Mouse (Mus musculus): ENCODE data around the gene Npr2. TPM values are rescaled to one million over a fixed set of nuclear protein-coding genes. Genes with fewer than 3 reads are reported as not detected.
"Not testable (repeated sequence)": the region's sequence is repeated elsewhere in the genome, so short reads cannot be mapped to it uniquely, and the experiment has no call there.

The Npr2 gene
- polyA plus RNA-seq, 1 experiment, result 4.0 TPM

DNA sequence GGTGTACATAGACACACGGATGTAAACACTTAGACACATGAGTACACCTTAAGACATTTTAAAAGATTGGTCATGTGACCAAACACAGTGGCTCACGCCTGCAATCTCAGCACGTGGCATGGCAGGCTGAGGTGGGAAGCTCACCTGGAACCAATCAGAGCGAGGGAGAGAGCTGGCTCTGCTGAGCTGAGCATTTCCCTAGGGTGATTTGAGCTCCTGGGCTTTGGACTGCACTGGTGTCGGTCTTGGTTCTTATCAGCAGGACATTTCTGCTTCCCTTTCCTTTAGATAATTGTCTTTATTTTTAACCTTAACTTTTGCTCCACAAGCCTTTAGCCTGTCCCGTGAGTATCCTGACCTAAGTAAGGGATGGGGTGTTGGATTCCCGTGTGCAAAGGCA is 44.1 kb upstream of the Npr2 start:
- Histone ChIP-seq H3K27ac (ENCODE audit: control insufficient read depth, insufficient read depth, low read depth, low read length) (no peak overlapping the region), H3K36me3 (ENCODE audit: control insufficient read depth, insufficient read depth, low read length) (no peaks in the 10 kb centered on the region; the same call in 1 of the 2 replicates), H3K27me3 (ENCODE audit: control insufficient read depth, insufficient read depth, low read length) (no peaks in the 10 kb centered on the region), H3K4me1 (ENCODE audit: control insufficient read depth, insufficient read depth, low read length) (no peaks in the 10 kb centered on the region; the same call in 1 of the 2 replicates), H3K4me3 (ENCODE audit: control insufficient read depth, low read depth, low read length) (no peak overlapping the region)
- TF ChIP-seq POLR2A (IDR thresholded peaks at IDR 0.05; ENCODE audit: control insufficient read depth, low read depth, low read length) (no peak), CTCF (IDR thresholded peaks at IDR 0.05; ENCODE audit: control insufficient read depth, insufficient read depth, insufficient replicate concordance, low read depth, low read length) (no peak)

DNA sequence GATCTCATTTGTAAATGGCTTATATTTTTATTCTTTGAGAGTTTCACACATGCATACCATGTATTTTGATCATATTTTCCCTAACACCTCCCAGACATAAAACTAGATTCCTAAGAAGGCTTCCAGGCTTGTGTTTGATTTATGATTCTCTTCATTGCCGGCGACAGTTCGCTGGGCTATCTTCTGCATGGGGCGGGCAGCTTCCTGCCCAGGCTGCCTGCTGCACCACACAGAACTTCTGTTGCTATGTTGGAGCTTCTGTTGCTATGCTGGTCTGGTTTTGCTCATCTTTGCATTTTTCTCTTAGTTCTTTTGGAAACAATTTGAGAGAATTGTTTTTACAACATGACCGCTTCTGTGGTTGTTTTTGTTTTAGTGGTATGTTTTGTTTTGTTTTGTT is 40.2 kb upstream of the Npr2 start:
- no peaks in the 10 kb centered on the region for H3K27me3 ChIP-seq (ENCODE audit: control insufficient read depth, insufficient read depth, low read length)

DNA sequence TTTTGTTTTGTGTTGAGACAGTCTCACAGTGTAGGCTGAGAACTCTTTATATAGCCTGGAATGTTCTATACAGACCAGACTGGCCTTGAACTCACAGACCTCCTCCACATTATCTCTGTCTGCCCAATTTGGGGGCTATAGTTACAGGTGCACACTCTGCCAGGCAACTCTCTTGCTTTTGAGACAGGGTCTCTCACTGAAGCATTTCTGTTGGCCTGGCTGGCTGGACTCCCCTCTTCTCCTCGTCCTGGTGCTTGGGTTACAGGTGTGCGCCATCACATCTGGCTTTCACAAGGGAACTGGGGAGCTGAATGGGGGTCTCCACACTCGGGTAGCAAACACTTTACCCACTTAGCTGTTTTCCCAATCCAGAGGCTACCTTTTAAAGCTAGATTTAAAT is 39.8 kb upstream of the Npr2 start:
- Histone ChIP-seq H3K4me1 (ENCODE audit: control insufficient read depth, insufficient read depth, low read length) (no peaks in the 10 kb centered on the region), H3K4me3 (ENCODE audit: control insufficient read depth, low read depth, low read length) (no peak overlapping the region), H3K36me3 (ENCODE audit: control insufficient read depth, insufficient read depth, low read length) (no peaks in the 10 kb centered on the region; the same call in 1 of the 2 replicates), H3K27ac (ENCODE audit: control insufficient read depth, insufficient read depth, low read depth, low read length) (no peak overlapping the region), H3K27me3 (ENCODE audit: control insufficient read depth, insufficient read depth, low read length) (no peaks in the 10 kb centered on the region)
- TF ChIP-seq CTCF (IDR thresholded peaks at IDR 0.05; ENCODE audit: control insufficient read depth, insufficient read depth, insufficient replicate concordance, low read depth, low read length) (no peak), POLR2A (IDR thresholded peaks at IDR 0.05; ENCODE audit: control insufficient read depth, low read depth, low read length) (no peak)

More for the DNA sequence above, 40.2 kb upstream of the Npr2 start:
- no peak for TF ChIP-seq CTCF (IDR thresholded peaks at IDR 0.05; ENCODE audit: control insufficient read depth, insufficient read depth, insufficient replicate concordance, low read depth, low read length)
- TF ChIP-seq POLR2A (IDR thresholded peaks at IDR 0.05; ENCODE audit: control insufficient read depth, low read depth, low read length), result no peak
- no peaks in the 10 kb centered on the region; the same call in 1 of the 2 replicates for H3K4me1 ChIP-seq (ENCODE audit: control insufficient read depth, insufficient read depth, low read length)
- no peak overlapping the region for H3K4me3 ChIP-seq (ENCODE audit: control insufficient read depth, low read depth, low read length)
- no peak overlapping the region for H3K27ac ChIP-seq (ENCODE audit: control insufficient read depth, insufficient read depth, low read depth, low read length)
- H3K36me3 ChIP-seq (ENCODE audit: control insufficient read depth, insufficient read depth, low read length), result no peaks in the 10 kb centered on the region; the same call in 1 of the 2 replicates

DNA sequence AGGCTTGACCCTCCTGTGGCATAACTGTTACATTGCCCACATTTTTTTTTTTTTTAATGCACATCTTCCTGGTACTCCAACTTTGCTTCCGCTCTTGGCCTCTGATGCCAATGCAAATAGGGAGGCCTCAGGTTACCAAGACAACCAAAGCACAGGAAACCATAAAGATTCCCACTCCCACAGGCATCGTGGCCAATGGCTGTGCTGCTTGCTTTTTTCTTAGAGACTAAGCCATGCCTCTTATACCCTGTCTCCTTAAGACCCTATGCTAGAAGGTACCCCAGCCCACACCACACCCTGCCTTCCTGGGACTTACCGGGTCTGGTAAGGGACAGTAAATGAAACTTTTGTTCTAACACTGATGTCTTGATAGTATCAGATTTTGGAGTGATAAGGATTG is 38.3 kb upstream of the Npr2 start:
- TF ChIP-seq CTCF (IDR thresholded peaks at IDR 0.05; ENCODE audit: control insufficient read depth, insufficient read depth, insufficient replicate concordance, low read depth, low read length), result no peak
- TF ChIP-seq POLR2A (IDR thresholded peaks at IDR 0.05; ENCODE audit: control insufficient read depth, low read depth, low read length), result no peak
- Histone ChIP-seq H3K27me3 (ENCODE audit: control insufficient read depth, insufficient read depth, low read length) (no peaks in the 10 kb centered on the region), H3K36me3 (ENCODE audit: control insufficient read depth, insufficient read depth, low read length) (no peaks in the 10 kb centered on the region), H3K4me3 (ENCODE audit: control insufficient read depth, low read depth, low read length) (no peak overlapping the region), H3K4me1 (ENCODE audit: control insufficient read depth, insufficient read depth, low read length) (no peaks in the 10 kb centered on the region), H3K27ac (ENCODE audit: control insufficient read depth, insufficient read depth, low read depth, low read length) (no peak overlapping the region)

DNA sequence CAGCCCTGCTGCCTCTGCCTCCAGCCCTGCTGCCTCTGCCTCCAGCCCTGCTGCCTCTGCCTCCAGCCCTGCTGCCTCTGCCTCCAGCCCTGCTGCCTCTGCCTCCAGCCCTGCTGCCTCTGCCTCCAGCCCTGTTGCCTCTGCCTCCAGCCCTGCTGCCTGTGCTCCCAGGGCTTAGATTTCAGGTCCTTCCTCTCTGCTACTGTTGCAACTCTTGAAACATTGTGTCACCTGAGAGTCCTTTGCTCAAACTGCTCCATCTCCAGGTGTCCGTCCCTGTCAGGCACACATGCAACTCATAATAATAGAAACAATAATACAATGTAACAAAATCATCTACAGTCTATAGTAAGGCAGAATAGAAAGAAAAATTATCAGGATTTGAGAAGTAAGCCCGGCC is 35.1 kb upstream of the Npr2 start:
- H3K27ac ChIP-seq (ENCODE audit: control insufficient read depth, insufficient read depth, low read depth, low read length); H3K4me3 ChIP-seq (ENCODE audit: control insufficient read depth, low read depth, low read length); H3K36me3 ChIP-seq (ENCODE audit: control insufficient read depth, insufficient read depth, low read length); H3K4me1 ChIP-seq (ENCODE audit: control insufficient read depth, insufficient read depth, low read length); H3K27me3 ChIP-seq (ENCODE audit: control insufficient read depth, insufficient read depth, low read length): not testable (repeated sequence)

DNA sequence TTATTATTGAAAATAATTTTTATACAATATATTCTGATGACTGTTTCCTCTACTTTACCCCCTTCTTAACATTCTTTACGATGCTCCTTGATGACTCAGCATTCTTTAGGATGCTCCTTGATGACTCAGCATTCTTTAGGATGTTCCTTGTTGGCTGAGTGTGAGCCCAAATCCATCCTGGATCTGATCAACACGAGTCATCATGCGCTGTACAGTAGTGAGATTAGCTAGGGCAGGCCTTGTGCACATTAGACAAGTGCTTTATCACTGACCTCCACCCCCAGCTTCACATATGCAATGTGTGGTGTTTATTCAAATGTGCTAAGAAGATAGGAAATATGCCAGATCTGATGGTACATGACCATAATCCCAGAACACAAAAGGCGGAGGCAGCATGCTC is 33.5 kb upstream of the Npr2 start:
- Histone ChIP-seq H3K27ac (ENCODE audit: control insufficient read depth, insufficient read depth, low read depth, low read length) (no peak overlapping the region), H3K36me3 (ENCODE audit: control insufficient read depth, insufficient read depth, low read length) (no peaks in the 10 kb centered on the region), H3K4me1 (ENCODE audit: control insufficient read depth, insufficient read depth, low read length) (no peaks in the 10 kb centered on the region), H3K4me3 (ENCODE audit: control insufficient read depth, low read depth, low read length) (no peak overlapping the region), H3K27me3 (ENCODE audit: control insufficient read depth, insufficient read depth, low read length) (no peaks in the 10 kb centered on the region)
- TF ChIP-seq POLR2A (IDR thresholded peaks at IDR 0.05; ENCODE audit: control insufficient read depth, low read depth, low read length), result no peak
- TF ChIP-seq CTCF (IDR thresholded peaks at IDR 0.05; ENCODE audit: control insufficient read depth, insufficient read depth, insufficient replicate concordance, low read depth, low read length), result no peak

DNA sequence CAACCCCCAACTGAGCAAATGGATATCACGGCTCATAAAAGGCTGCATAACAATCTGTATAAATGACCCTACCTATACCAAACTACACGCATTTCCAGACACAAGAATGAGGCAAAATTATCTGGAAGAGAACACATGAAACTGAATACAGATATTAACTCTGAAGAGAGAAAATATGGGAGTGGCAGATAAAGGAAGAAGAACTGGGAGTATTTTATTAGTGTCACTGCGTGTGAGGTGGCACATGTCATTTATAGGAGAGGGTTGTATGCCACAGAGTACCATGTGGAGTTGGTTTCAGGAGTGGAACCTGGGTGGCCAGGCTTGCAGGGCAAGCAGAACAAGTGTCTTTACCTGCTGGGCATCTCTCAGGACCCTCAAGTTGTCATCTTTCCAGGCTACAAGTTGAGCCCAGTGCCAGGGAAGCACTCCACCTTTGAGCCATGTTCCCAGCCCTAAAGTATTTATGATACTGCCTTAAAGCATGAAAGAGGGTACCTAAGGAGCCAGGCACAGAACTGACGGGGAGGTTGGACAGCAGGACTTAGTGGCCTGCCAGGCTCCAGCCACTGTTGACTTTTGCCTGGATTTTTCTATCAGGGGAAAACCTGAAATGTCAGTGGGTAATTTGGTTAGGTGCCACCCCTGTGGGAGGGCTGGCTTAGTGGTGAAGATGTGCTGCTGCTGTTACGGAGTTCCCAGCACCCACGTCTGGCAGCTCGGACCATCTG is 32.9 kb upstream of the Npr2 start:
- H3K4me1 ChIP-seq (ENCODE audit: control insufficient read depth, insufficient read depth, low read length), result no peaks in the 10 kb centered on the region
- no peak overlapping the region for H3K27ac ChIP-seq (ENCODE audit: control insufficient read depth, insufficient read depth, low read depth, low read length)
- H3K36me3 ChIP-seq (ENCODE audit: control insufficient read depth, insufficient read depth, low read length), result no peaks in the 10 kb centered on the region
- no peak overlapping the region for H3K4me3 ChIP-seq (ENCODE audit: control insufficient read depth, low read depth, low read length)
- TF ChIP-seq POLR2A (IDR thresholded peaks at IDR 0.05; ENCODE audit: control insufficient read depth, low read depth, low read length), result no peak
- no peak for TF ChIP-seq CTCF (IDR thresholded peaks at IDR 0.05; ENCODE audit: control insufficient read depth, insufficient read depth, insufficient replicate concordance, low read depth, low read length)
- no peaks in the 10 kb centered on the region for H3K27me3 ChIP-seq (ENCODE audit: control insufficient read depth, insufficient read depth, low read length)
